Mouse (Mus musculus) megakaryocyte, embryonic 14.5 days (primary cell): ENCODE measurements around the gene Mgat4a. TPM values are rescaled to one million over a fixed set of nuclear protein-coding genes. Genes with fewer than 3 reads are reported as not detected.

Source experiments
- H3K27me3 ChIP-seq: replicated peaks from 2 replicates; pipeline ENCODE3; 2012; ENCODE audit warnings: inconsistent platforms
- H3K36me3 ChIP-seq: replicated peaks from 2 replicates; pipeline ENCODE3; 2012; ENCODE audit warnings: low read length, inconsistent platforms, mixed read lengths
- H3K4me1 ChIP-seq: 2 replicates; pipeline ENCODE4 v1.6.1; 2012; ENCODE audit warnings: inconsistent platforms
- H3K4me3 ChIP-seq: replicated peaks from 2 replicates; pipeline ENCODE3; 2012; ENCODE audit warnings: moderate library complexity, mild to moderate bottlenecking, inconsistent platforms
- H3K9me3 ChIP-seq: 2 replicates; pipeline ENCODE4 v1.6.1; 2012; ENCODE audit warnings: inconsistent platforms
- FLI1 ChIP-seq: IDR thresholded peaks from 2 replicates; pipeline ENCODE4 v1.6.1; 2012; ENCODE audit warnings: low read length, inconsistent platforms, mixed read lengths
- GATA1 ChIP-seq: IDR thresholded peaks from 3 replicates; pipeline ENCODE4 v1.6.1; 2012; ENCODE audit warnings: mixed read lengths, low read length, inconsistent platforms, borderline replicate concordance
- polyA plus RNA-seq: library from polyadenylated mRNA; stranded (reverse); fragments of >175 nt; gene quantifications from 2 replicates; pipeline ENCODE4 v1.2.3, GENCODE M21; 2012; ENCODE audit warnings: low replicate concordance; ENCODE audit not compliant: insufficient read depth

Gene Mgat4a
- polyA plus RNA-seq, 1 experiment = 0.27 TPM

- H3K36me3 ChIP-seq = peaks cover 11% of the 10 kb centered on the region
- TF ChIP-seq GATA1 = no peak
- TF ChIP-seq FLI1 = no peak
Observed at GRCm38 (mm10) chr1:37471179-37472148, 69.4 kb downstream of the Mgat4a start.

GRCm38 (mm10) chr1:37469007-37469406, 71.8 kb downstream of the Mgat4a start:
- Histone ChIP-seq H3K9me3 (peaks cover 4% of the 10 kb centered on the region), H3K4me1 (peaks cover 24% of the 10 kb centered on the region)
- TF ChIP-seq FLI1 (no peak), GATA1 (no peak)

More at GRCm38 (mm10) chr1:37471179-37472148, 69.4 kb downstream of the Mgat4a start:
- H3K27me3 ChIP-seq = peaks cover 3% of the 10 kb centered on the region
- no peak overlapping the region for H3K4me3 ChIP-seq
- H3K9me3 ChIP-seq = peaks cover 4% of the 10 kb centered on the region
- H3K4me1 ChIP-seq = peaks cover 42% of the 10 kb centered on the region

DNA sequence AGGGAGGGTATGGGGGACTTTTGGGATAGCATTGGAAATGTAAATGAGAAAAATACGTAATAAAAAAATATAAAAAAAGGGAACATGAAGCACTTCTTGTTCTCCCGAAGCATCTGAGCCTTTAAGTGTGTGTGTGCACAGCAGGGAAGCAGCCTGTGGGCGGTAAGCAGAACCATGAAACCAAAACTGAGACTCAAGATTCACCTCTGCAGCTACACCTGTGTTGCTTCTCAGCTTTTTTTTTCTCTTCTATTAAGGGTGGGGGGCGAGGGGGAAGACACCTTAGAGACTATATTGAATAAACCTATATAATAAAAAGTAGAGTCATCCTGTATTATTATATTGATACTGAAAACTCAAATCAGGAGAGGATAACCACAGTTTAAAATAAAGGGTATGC, 73.0 kb downstream of the Mgat4a start:
- peaks cover 13% of the 10 kb centered on the region for H3K4me1 ChIP-seq
- H3K27me3 ChIP-seq = peaks cover 3% of the 10 kb centered on the region
- peaks cover 4% of the 10 kb centered on the region for H3K9me3 ChIP-seq
- TF ChIP-seq GATA1 = no peak
- no peak for TF ChIP-seq FLI1
- H3K4me3 ChIP-seq = no peak overlapping the region
- peaks cover 21% of the 10 kb centered on the region for H3K36me3 ChIP-seq

More at GRCm38 (mm10) chr1:37469007-37469406, 71.8 kb downstream of the Mgat4a start:
- H3K36me3 ChIP-seq = peaks cover 18% of the 10 kb centered on the region
- H3K4me3 ChIP-seq = no peak overlapping the region
- peaks cover 3% of the 10 kb centered on the region for H3K27me3 ChIP-seq

GRCm38 (mm10) chr1:37466322-37466995, 74.4 kb downstream of the Mgat4a start:
- Histone ChIP-seq H3K4me1 (peaks cover 5% of the 10 kb centered on the region), H3K4me3 (no peak overlapping the region), H3K36me3 (peaks cover 25% of the 10 kb centered on the region), H3K9me3 (peaks cover 4% of the 10 kb centered on the region), H3K27me3 (peaks cover 3% of the 10 kb centered on the region)
- TF ChIP-seq GATA1 (no peak), FLI1 (no peak)

DNA sequence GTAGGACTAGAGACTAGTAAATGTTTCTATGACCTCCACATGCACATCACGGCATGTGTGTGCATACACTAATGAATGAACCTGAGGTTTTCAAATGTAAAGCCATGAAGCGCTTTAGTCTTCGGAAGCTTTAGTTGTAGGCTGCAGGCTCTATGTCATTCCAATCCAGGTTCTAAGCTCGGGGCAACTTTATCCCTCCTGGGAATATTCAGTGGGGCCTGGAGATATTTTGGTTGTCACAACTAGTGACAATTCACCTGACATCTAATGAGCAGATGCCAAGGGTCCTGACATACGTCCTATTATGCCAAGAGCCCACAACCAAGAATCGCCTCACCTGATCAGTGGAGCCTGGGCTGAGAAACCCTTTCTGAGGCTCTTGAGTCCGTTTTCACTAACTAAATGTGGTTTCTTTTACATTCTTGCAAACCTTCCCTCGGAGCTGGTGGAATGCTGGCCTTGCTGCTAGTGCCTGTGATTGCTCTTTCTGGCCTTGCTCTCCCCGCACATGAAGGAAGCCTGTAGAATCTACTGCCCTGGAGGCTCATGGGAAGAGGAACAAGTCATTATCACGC, 75.9 kb downstream of the Mgat4a start:
- H3K4me3 ChIP-seq = no peak overlapping the region
- no peaks in the 10 kb centered on the region for H3K4me1 ChIP-seq
- H3K36me3 ChIP-seq = peaks cover 35% of the 10 kb centered on the region
- no peak for TF ChIP-seq GATA1
- no peak for TF ChIP-seq FLI1
- H3K9me3 ChIP-seq = peaks cover 4% of the 10 kb centered on the region
- H3K27me3 ChIP-seq = no peaks in the 10 kb centered on the region

DNA sequence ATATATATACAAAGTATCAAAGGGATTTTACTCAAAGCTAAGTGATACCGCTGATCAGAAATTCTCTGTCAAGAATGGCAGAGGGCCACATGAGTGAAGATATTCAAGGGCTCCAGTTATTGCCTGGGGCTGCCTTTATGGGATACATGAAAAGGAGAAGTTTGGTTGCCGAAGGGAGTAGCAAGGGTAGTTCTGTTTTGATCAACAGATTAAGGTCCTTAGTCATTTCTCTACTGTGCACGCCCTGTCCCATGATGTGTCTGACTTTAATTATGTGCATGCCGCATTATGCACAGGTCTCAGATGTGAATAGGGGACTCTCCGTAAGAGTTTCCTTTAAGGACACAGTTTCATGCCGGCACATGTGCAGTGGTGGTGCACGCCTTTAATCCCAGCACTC, 83.3 kb downstream of the Mgat4a start:
- H3K4me1 ChIP-seq = no peaks in the 10 kb centered on the region
- no peaks in the 10 kb centered on the region for H3K27me3 ChIP-seq
- peaks cover 53% of the 10 kb centered on the region for H3K36me3 ChIP-seq
- no peaks in the 10 kb centered on the region for H3K9me3 ChIP-seq
- H3K4me3 ChIP-seq = no peak overlapping the region
- TF ChIP-seq FLI1 (no peak), GATA1 (no peak)

DNA sequence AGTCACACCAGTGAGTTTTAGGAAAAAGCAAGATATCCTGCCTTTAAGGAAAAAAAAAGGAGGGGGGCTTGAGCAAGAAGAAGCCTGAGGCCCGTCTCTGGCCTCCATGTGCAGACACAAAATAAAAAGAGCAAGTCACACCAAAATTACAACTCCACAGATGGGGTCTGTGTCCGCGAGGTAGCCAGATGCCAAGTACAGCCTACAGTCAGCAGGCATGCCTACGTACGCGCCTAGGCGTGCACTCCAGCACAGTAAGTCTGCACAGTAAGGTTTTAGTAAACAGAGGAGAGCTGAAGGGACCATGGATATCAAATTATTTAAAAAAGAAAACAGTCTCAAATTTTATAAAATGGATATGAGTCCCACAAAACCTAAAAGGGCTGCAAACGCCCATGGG, 89.5 kb downstream of the Mgat4a start:
- Histone ChIP-seq H3K27me3 (no peaks in the 10 kb centered on the region), H3K9me3 (no peaks in the 10 kb centered on the region), H3K4me3 (no peak overlapping the region), H3K4me1 (peaks cover 3% of the 10 kb centered on the region; the same call in 1 of the 2 replicates), H3K36me3 (peaks cover 70% of the 10 kb centered on the region)
- no peak for TF ChIP-seq FLI1
- no peak for TF ChIP-seq GATA1

- H3K36me3 ChIP-seq = peaks cover 74% of the 10 kb centered on the region
- H3K4me3 ChIP-seq = no peak overlapping the region
- TF ChIP-seq GATA1 (no peak), FLI1 (no peak)
- no peaks in the 10 kb centered on the region for H3K9me3 ChIP-seq
- peaks cover 5% of the 10 kb centered on the region for H3K4me1 ChIP-seq
- H3K27me3 ChIP-seq = no peaks in the 10 kb centered on the region
Observed at GRCm38 (mm10) chr1:37448361-37449095, 92.3 kb downstream of the Mgat4a start.
